Mouse (Mus musculus): Measurements from ENCODE around the gene Cxcl14.

Gene Cxcl14

GRCm38 (mm10) chr13:56295943-56296658 lies at the start of gene Cxcl14:
Gene Cxcl14 (minus strand): TSS chr13:56296551.
- DNase-seq, result peak; percentile 31

DNA sequence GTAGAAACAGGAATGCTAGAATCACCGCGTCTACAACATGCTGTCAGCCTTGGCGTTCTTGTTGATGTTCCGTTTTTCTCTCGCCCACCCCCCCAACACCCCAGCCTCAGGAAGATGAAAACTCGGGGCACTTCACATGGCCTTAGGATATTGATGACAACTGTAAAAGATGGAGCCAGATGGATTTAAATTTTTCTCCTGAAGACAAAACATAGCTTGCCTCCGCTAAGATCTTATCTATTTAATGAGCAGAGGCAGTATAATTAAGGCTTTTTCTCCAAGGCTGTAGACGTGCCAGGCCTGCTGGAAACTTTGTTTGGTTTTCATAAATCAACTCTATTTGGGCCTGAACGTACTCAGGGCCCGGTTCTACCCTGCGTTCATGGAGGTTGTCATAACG lies 48.0 kb upstream of the Cxcl14 start:
- no peak for DNase-seq

GRCm38 (mm10) chr13:56342491-56342890 lies 46.1 kb upstream of the Cxcl14 start:
- no peak for DNase-seq

- DNase-seq, result no peak
Measured at GRCm38 (mm10) chr13:56340513-56340912, 44.2 kb upstream of the Cxcl14 start.

GRCm38 (mm10) chr13:56339816-56340215 lies 43.5 kb upstream of the Cxcl14 start:
- no peak for DNase-seq

DNA sequence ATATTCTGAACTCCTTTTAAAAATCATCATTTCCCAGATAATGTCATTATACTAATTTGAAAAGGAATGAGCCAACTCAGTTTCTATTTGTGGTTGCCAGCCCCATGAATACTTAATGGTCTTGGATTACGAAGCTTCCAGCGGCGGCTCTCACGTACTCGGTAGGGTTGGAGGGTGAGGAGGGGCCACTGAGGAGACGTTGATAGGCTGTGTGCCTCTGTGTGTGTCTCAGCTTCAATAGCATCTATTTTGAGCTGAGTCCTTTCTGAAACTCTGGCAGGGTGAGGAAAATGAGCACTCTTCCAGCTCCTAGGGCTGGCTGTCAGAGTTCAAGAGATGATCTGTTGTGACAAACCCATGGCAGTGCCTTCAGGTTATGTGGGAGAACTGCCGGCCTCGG lies 40.6 kb upstream of the Cxcl14 start:
- DNase-seq, result no peak

- DNase-seq, result no peak
Measured at GRCm38 (mm10) chr13:56334802-56335690, 38.7 kb upstream of the Cxcl14 start.

GRCm38 (mm10) chr13:56334236-56334635 lies 37.9 kb upstream of the Cxcl14 start:
- DNase-seq, result no peak

- DNase-seq, result no peak
Measured at GRCm38 (mm10) chr13:56332356-56332755, 36.0 kb upstream of the Cxcl14 start.

DNA sequence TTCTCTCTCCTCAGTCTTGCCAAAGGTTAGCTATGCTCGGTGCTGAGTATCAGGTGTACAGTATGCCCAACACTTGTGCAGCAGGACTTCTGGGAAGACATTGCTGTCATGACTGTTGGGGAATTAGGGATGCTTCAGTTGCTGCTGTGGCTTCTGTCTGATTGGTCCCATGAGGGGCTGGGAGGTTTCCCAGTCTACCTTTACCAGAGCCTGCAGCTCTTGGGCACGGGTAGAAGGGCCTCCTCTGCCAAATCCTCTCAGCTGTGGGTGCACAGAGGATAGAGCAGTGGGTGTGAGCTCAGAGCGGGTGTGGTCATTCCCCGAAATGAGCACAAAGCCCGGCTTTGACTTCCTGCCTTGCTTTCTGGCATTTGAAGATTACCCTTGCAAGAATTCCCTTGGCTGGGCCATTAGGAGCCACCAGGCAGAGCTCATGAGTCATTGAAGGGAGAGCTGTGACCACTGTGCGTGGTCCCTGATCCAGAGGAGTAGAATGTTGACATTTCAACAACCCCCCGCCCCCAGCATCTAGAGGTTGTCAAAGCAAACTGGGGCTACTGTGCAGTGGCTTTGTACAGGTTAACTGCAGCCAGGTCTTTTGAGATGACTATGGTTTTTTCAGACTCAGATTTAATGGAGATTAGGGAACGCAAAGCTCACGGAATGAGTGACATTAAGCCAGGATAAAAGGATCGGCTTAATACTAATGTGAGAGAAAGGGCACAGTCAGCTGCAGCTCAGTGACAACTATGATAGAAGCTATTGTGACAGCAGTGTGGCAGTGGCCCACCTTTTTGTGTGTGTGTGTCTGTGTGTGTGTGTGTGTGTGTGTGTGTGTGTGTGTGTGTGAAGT lies 34.5 kb upstream of the Cxcl14 start:
- no peak for DNase-seq

GRCm38 (mm10) chr13:56329769-56330168 lies 33.4 kb upstream of the Cxcl14 start:
- DNase-seq, result no peak

DNA sequence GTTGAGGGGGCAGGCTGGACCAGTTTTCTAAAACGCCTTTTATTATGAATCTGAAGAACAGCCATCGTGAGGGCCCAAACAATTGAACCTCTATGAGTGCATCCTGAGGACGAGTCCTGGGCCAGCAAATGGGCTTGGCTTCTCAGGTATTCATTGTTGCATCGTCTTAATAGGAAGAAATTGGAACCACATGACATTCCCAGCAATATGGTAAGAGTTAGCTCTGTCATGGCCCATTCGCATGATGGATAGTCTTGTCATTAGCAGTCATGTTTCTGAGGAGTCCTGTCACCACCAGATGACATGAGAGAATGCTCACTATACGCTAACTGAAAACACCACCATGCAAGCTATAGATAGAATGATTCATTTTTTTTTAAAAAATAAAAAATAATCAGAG lies 32.8 kb upstream of the Cxcl14 start:
- DNase-seq, result no peak

DNA sequence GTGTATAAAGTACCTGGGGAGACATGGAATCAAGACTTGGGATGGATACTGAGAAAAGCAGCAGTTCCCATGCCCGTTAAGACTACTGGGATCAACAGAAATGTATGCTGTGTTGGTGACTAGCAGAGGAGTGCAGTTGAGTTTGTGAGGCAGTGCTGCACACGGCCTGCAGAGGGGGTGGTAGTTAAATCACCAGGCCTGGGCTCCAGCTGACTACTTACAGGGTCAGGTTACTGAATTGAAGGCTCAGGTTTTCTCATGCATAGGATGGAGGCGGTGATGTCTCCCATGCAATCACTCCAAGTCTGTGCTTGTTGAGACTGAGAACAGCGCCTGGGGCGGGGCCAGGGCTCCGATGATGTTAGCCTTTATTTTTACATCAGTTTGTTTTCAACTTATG lies 31.4 kb upstream of the Cxcl14 start:
- no peak for DNase-seq

- no peak for DNase-seq
Measured at GRCm38 (mm10) chr13:56321635-56322034, 25.3 kb upstream of the Cxcl14 start.

DNA sequence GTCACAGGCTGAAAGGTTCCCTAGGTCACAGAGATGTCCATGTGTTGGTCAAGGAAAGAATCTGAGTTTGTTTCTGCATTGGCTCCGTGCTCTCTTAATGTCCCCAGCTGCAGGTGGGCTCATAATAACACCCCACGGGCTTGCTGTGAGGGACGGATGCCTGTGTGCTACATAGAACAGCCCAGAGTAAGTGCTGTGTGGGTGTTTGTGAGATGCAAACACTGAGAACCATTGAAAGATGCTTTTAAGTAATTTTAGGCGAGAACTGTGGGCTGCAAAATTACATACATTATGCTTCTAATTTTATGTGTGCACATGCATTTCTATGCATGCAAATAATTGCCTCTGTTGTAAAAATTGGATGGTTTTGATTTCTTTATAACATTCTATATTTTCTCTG lies 20.6 kb upstream of the Cxcl14 start:
- DNase-seq, result no peak

DNA sequence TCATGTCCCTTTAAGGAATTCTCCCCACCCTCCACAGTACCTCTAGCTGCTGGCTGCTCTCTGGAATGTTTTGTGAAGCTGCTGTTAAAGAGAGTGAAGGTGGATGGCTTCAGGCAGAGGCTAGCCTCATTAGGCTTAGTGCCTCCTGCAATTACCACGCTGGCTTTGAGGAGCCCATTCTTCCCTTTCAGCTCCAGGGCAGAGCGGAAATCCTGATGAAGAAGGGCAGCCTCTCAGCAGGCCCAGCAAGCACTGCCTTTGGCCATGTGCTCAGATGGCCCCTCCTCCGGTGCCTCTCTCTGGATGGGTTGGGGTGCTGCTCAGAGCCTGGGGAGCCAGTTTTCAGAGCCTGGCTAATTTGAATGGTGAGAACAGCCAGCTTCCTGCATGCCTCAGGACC lies 18.9 kb upstream of the Cxcl14 start:
- no peak for DNase-seq

- DNase-seq, result no peak
Measured at GRCm38 (mm10) chr13:56305058-56305457, 8.7 kb upstream of the Cxcl14 start.

- DNase-seq, result no peak
Measured at GRCm38 (mm10) chr13:56304453-56304852, 8.1 kb upstream of the Cxcl14 start.

GRCm38 (mm10) chr13:56299336-56299735 lies 3.0 kb upstream of the Cxcl14 start:
- DNase-seq, result no peak

GRCm38 (mm10) chr13:56296659-56297020 lies 289 bp upstream of the Cxcl14 start:
- no peak for DNase-seq

DNA sequence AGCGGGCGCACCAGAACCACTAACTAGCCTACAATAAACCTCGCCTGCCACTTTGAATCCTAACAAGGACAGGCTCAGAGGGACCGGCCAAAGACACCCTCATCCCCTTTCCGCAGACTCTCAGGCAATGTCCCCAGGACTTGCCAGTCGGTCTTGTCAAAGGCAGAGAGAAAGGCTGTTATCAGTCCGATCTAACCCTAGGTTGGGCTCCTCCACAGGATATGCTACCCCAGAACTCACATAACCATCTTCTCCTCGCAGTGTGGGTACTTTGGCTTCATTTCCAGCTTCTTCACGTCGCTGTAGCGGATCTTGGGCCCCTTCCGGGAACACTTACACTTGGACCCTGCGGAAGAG lies 787 bp downstream of the Cxcl14 start:
- no peak for DNase-seq

DNA sequence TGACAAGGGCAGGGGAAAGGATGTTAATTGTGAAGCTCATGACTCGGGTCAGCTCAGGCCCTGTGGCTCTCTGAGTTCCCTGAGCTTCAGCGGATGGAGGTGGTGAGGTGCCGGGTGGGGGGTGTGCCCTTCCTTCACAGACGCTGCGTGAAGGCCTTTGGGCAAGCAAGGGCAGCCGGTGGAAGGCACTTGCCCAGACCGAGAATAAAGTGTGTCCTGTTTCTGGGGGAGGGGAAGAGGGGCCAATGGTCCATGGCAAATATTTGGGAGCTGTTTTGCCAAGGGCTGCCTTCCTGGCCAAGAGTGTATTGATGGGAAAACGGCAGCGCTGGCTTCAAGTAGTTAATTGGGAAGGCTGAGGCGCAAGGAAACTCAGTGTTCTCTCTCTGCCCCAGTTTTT lies 1.4 kb downstream of the Cxcl14 start:
- no peak for DNase-seq

- no peak for DNase-seq
Measured at GRCm38 (mm10) chr13:56289998-56290397, 6.4 kb downstream of the Cxcl14 start.

DNA sequence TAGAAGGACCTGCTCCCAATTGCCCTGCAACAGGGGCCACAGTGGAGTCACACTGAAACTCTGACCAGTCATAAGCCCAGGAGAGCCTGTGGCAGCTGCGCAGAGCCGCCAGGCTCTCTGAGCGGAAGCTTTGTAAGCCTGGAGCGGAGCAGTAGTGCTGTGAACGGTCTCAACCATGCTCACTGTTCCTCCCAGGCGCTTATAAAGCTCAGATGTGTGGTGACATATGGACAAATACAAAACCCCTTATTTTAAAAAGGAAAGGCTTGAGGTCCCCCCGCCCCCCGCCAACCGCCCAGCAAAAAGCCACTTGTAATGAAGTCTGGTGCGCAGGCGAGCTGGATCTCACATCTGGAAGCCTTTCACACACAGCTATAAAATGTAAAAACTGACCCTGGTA lies 7.1 kb downstream of the Cxcl14 start:
- DNase-seq, result no peak

All from kidney, adult 11 months (tissue).